Mouse (Mus musculus) hindbrain, embryonic 12.5 days (tissue): ENCODE measurements around the gene Nlrp10. TPM values are rescaled to one million over a fixed set of nuclear protein-coding genes. Genes with fewer than 3 reads are reported as not detected.

ENCODE experiments used
- ATAC-seq: fragments of 200-750 bp; cut with Nextera tagmentation; 2 replicates; pipeline ENCODE4 v1.8.0; 2017; ENCODE audit warnings: moderate TSS enrichment; ENCODE audit not compliant: low FRiP score
- H3K27ac ChIP-seq: fragments of 300-500 bp; sonication (generic); 2 replicates; pipeline ENCODE4 v1.5.1; 2016; ENCODE audit warnings: mild to moderate bottlenecking
- H3K27me3 ChIP-seq: fragments of 300-500 bp; sonication (generic); 2 replicates; pipeline ENCODE4 v1.6.1; 2016; ENCODE audit warnings: mild to moderate bottlenecking
- H3K36me3 ChIP-seq: fragments of 300-500 bp; sonication (generic); 2 replicates; pipeline ENCODE4 v1.6.1; 2016; ENCODE audit warnings: mild to moderate bottlenecking
- H3K4me1 ChIP-seq: fragments of 300-500 bp; sonication (generic); 2 replicates; pipeline ENCODE4 v1.6.1; 2016
- H3K4me2 ChIP-seq: fragments of 300-500 bp; sonication (generic); replicated peaks from 2 replicates; pipeline ENCODE4 v1.6.1; 2016; ENCODE audit warnings: mild to moderate bottlenecking
- H3K4me3 ChIP-seq: fragments of 300-500 bp; sonication (generic); 2 replicates; pipeline ENCODE4 v1.5.1; 2016; ENCODE audit warnings: mild to moderate bottlenecking
- H3K9ac ChIP-seq: fragments of 300-500 bp; sonication (generic); 2 replicates; pipeline ENCODE4 v1.6.1; 2016; ENCODE audit warnings: mild to moderate bottlenecking, moderate library complexity
- H3K9me3 ChIP-seq: fragments of 300-500 bp; sonication (generic); replicated peaks from 2 replicates; pipeline ENCODE4 v1.6.1; 2016; ENCODE audit warnings: mild to moderate bottlenecking
- WGBS: fragments of 180-500 bp; shearing (Covaris S2); methylation state at CpG from one replicate; pipeline ENCODE4 v1.1.7; 2016; 5-methylcytosine and 5-hydroxymethylcytosine counted together
- polyA plus RNA-seq: library from polyadenylated mRNA; unstranded; fragments of >200 nt; fragmentation: Nextera tagmentation; extraction: Ambion mirVana; gene quantifications from 2 replicates; pipeline ENCODE4 v1.2.1, GENCODE M21; 2016

Gene Nlrp10
- polyA plus RNA-seq, 1 experiment from 2014 or later, result not detected

GRCm38 (mm10) chr7:108944002-108944401 lies 14.0 kb upstream of the Nlrp10 start:
- Histone ChIP-seq H3K9me3 (no peaks in the 10 kb centered on the region), H3K27me3 (peaks cover 8% of the 10 kb centered on the region; the same call in 1 of the 2 replicates), H3K36me3 (peaks cover 55% of the 10 kb centered on the region), H3K9ac (no peak overlapping the region), H3K4me1 (no peaks in the 10 kb centered on the region), H3K27ac (no peak overlapping the region), H3K4me2 (no peak overlapping the region), H3K4me3 (no peak overlapping the region)
- 3% methylated on average over 2 of the region's 2 CpGs for WGBS
- ATAC-seq, result peak; percentile 46; the same call in 1 of the 2 replicates

- no peak overlapping the region for H3K4me2 ChIP-seq
- H3K4me1 ChIP-seq, result 0 out of 2 replicates have a peak, but pooled peaks cover under 1% of the 10 kb centered on the region
- H3K9me3 ChIP-seq, result no peaks in the 10 kb centered on the region
- H3K27me3 ChIP-seq, result no peaks in the 10 kb centered on the region
- peaks cover 77% of the 10 kb centered on the region for H3K36me3 ChIP-seq
- no peak overlapping the region for H3K27ac ChIP-seq
- no peak overlapping the region for H3K9ac ChIP-seq
- H3K4me3 ChIP-seq, result no peak overlapping the region
- ATAC-seq, result no peak
- WGBS, result 94% methylated on average over 9 of the region's 9 CpGs
Measured at GRCm38 (mm10) chr7:108941466-108941865, 11.5 kb upstream of the Nlrp10 start.

- Histone ChIP-seq H3K4me1 (peaks cover 18% of the 10 kb centered on the region), H3K9me3 (no peaks in the 10 kb centered on the region), H3K4me3 (no peak overlapping the region), H3K27ac (no peak overlapping the region), H3K36me3 (peaks cover 49% of the 10 kb centered on the region), H3K4me2 (no peak overlapping the region), H3K9ac (no peak overlapping the region), H3K27me3 (no peaks in the 10 kb centered on the region)
- WGBS, result 94% methylated on average over 4 of the region's 4 CpGs
- ATAC-seq, result no peak
Measured at GRCm38 (mm10) chr7:108936591-108936990, 6.6 kb upstream of the Nlrp10 start.

GRCm38 (mm10) chr7:108935411-108935810 lies 5.4 kb upstream of the Nlrp10 start:
- peaks cover 37% of the 10 kb centered on the region for H3K36me3 ChIP-seq
- H3K9ac ChIP-seq, result peak overlapping the region; percentile 96
- no peaks in the 10 kb centered on the region for H3K9me3 ChIP-seq
- no peak overlapping the region for H3K27ac ChIP-seq
- no peaks in the 10 kb centered on the region for H3K27me3 ChIP-seq
- 89% methylated on average over 7 of the region's 7 CpGs for WGBS
- ATAC-seq, result no peak
- peaks cover 18% of the 10 kb centered on the region for H3K4me1 ChIP-seq
- peak overlapping the region; percentile 91 for H3K4me2 ChIP-seq
- peak overlapping the region; percentile 97 for H3K4me3 ChIP-seq

GRCm38 (mm10) chr7:108934836-108935235 lies 4.9 kb upstream of the Nlrp10 start:
- no peak for ATAC-seq
- Histone ChIP-seq H3K36me3 (peaks cover 31% of the 10 kb centered on the region), H3K4me2 (peak overlapping the region; percentile 91), H3K9ac (peak overlapping the region; percentile 96), H3K9me3 (no peaks in the 10 kb centered on the region), H3K27ac (0 out of 2 replicates have a peak overlapping the region, but pooled peaks have one; percentile 89), H3K27me3 (no peaks in the 10 kb centered on the region), H3K4me1 (peaks cover 18% of the 10 kb centered on the region), H3K4me3 (peak overlapping the region; percentile 97)
- 6% methylated on average over 8 of the region's 8 CpGs for WGBS

GRCm38 (mm10) chr7:108933794-108934731 lies 4.1 kb upstream of the Nlrp10 start, which contains the start of gene Eif3f:
Eif3f (plus strand) TSS chr7:108934417.
- Histone ChIP-seq H3K27ac (peak within 1 kb of the TSS; percentile 89), H3K9ac (peak within 1 kb of the TSS; percentile 96), H3K4me3 (peak within 1 kb of the TSS; percentile 97), H3K9me3 (no peaks in the 10 kb centered on the region), H3K36me3 (peaks cover 24% of the 10 kb centered on the region), H3K4me1 (peaks cover 18% of the 10 kb centered on the region), H3K27me3 (no peaks in the 10 kb centered on the region), H3K4me2 (peak within 1 kb of the TSS; percentile 91)
- 2% methylated on average over 50 of the region's 50 CpGs for WGBS
- ATAC-seq, result peak; percentile 97

GRCm38 (mm10) chr7:108928280-108929188 lies 1.4 kb downstream of the Nlrp10 start:
- Histone ChIP-seq H3K27ac (no peak overlapping the region), H3K27me3 (no peaks in the 10 kb centered on the region), H3K9ac (no peak overlapping the region), H3K4me1 (no peaks in the 10 kb centered on the region), H3K4me2 (no peak overlapping the region), H3K36me3 (no peaks in the 10 kb centered on the region), H3K4me3 (no peak overlapping the region), H3K9me3 (no peaks in the 10 kb centered on the region)
- no peak for ATAC-seq
- 80% methylated on average over 11 of the region's 11 CpGs for WGBS

- ATAC-seq, result no peak
- no peaks in the 10 kb centered on the region for H3K4me1 ChIP-seq
- WGBS, result 71% methylated on average over 4 of the region's 4 CpGs
- H3K9me3 ChIP-seq, result no peaks in the 10 kb centered on the region
- H3K4me3 ChIP-seq, result no peak overlapping the region
- no peak overlapping the region for H3K27ac ChIP-seq
- no peaks in the 10 kb centered on the region for H3K36me3 ChIP-seq
- no peak overlapping the region for H3K4me2 ChIP-seq
- H3K9ac ChIP-seq, result no peak overlapping the region
- H3K27me3 ChIP-seq, result no peaks in the 10 kb centered on the region
Measured at GRCm38 (mm10) chr7:108927043-108927442, 2.9 kb downstream of the Nlrp10 start.

- H3K4me2 ChIP-seq, result no peak overlapping the region
Measured at GRCm38 (mm10) chr7:108903969-108904368, 26.0 kb downstream of the Nlrp10 start.

GRCm38 (mm10) chr7:108894320-108894719 lies 35.7 kb downstream of the Nlrp10 start, which contains the start of gene Olfr519:
Olfr519 (minus strand) TSS chr7:108894420.
- H3K36me3 ChIP-seq, result no peaks in the 10 kb centered on the region
- no peak within 1 kb of the TSS for H3K4me2 ChIP-seq
- H3K27me3 ChIP-seq, result no peaks in the 10 kb centered on the region
- H3K4me3 ChIP-seq, result no peak within 1 kb of the TSS
- no peak within 1 kb of the TSS for H3K27ac ChIP-seq
- WGBS, result 91% methylated on average over 5 of the region's 5 CpGs
- H3K9me3 ChIP-seq, result no peaks in the 10 kb centered on the region
- ATAC-seq, result no peak
- H3K4me1 ChIP-seq, result no peaks in the 10 kb centered on the region
- no peak within 1 kb of the TSS for H3K9ac ChIP-seq

More at GRCm38 (mm10) chr7:108903969-108904368, 26.0 kb downstream of the Nlrp10 start:
- no peaks in the 10 kb centered on the region for H3K4me1 ChIP-seq
- 84% methylated on average over 2 of the region's 2 CpGs for WGBS
- no peak for ATAC-seq
- no peaks in the 10 kb centered on the region for H3K9me3 ChIP-seq
- no peak overlapping the region for H3K4me3 ChIP-seq
- no peak overlapping the region for H3K9ac ChIP-seq
- no peak overlapping the region for H3K27ac ChIP-seq
- no peaks in the 10 kb centered on the region for H3K27me3 ChIP-seq
- H3K36me3 ChIP-seq, result no peaks in the 10 kb centered on the region

GRCm38 (mm10) chr7:108884906-108885305 lies 45.1 kb downstream of the Nlrp10 start, which contains the start of gene Olfr518:
Olfr518 (minus strand) TSS chr7:108885006.
- Histone ChIP-seq H3K36me3 (no peaks in the 10 kb centered on the region), H3K27ac (no peak within 1 kb of the TSS), H3K9me3 (no peaks in the 10 kb centered on the region), H3K4me1 (no peaks in the 10 kb centered on the region), H3K9ac (no peak within 1 kb of the TSS), H3K4me2 (no peak within 1 kb of the TSS), H3K27me3 (no peaks in the 10 kb centered on the region), H3K4me3 (no peak within 1 kb of the TSS)
- no peak for ATAC-seq
- WGBS, result 86% methylated on average over 4 of the region's 4 CpGs

- Histone ChIP-seq H3K4me2 (no peak within 1 kb of the TSS), H3K36me3 (no peaks in the 10 kb centered on the region), H3K9ac (no peak within 1 kb of the TSS), H3K4me3 (no peak within 1 kb of the TSS), H3K27me3 (no peaks in the 10 kb centered on the region), H3K4me1 (no peaks in the 10 kb centered on the region), H3K9me3 (no peaks in the 10 kb centered on the region), H3K27ac (no peak within 1 kb of the TSS)
- 66% methylated on average over 2 of the region's 2 CpGs for WGBS
- no peak for ATAC-seq
Measured at GRCm38 (mm10) chr7:108872279-108872678, 57.7 kb downstream of the Nlrp10 start, which contains the start of gene Olfr517. Olfr517 (minus strand) TSS chr7:108872379.
